Mouse (Mus musculus): ENCODE measurements around the gene Wbp1l. TPM values are rescaled to one million over a fixed set of nuclear protein-coding genes. Genes with fewer than 3 reads are reported as not detected.

Wbp1l gene
- polyA plus RNA-seq (2012; rRNA removed; ENCODE audit: low replicate concordance) = 54.5 and 65.0 TPM in 2 replicates

GRCm38 (mm10) chr19:46598720-46599252 is at the start of gene Wbp1l:
Gene Wbp1l (plus strand): TSS chr19:46599084.

GRCm38 (mm10) chr19:46572951-46573937 is 25.6 kb upstream of the Wbp1l start, which contains the start of the genes Arl3 and Sfxn2:
Gene Arl3 (minus strand): TSS chr19:46573198.
Gene Sfxn2 (plus strand): TSS chr19:46573365.

GRCm38 (mm10) chr19:46672766-46673418 is 74.0 kb downstream of the Wbp1l start, which contains the start of gene Cyp17a1:
Gene Cyp17a1 (minus strand): TSS chr19:46673172.

GRCm38 (mm10) chr19:46689460-46690372 is 90.8 kb downstream of the Wbp1l start, which contains the start of gene Borcs7:
Gene Borcs7 (plus strand): TSS chr19:46689906.

Other genes with a start within 250 kb of the Wbp1l start
- 0.69 and 1.1 TPM in 2 replicates for gene 2310034G01Rik, start 248.8 kb upstream of the Wbp1l start, polyA plus RNA-seq (2012; rRNA removed; ENCODE audit: low replicate concordance)
- 93.6 and 128 TPM in 2 replicates for gene Actr1a, start 203.3 kb upstream of the Wbp1l start, polyA plus RNA-seq (2012; rRNA removed; ENCODE audit: low replicate concordance)
- 18.6 and 25.1 TPM in 2 replicates for gene Sufu, start 202.2 kb upstream of the Wbp1l start, polyA plus RNA-seq (2012; rRNA removed; ENCODE audit: low replicate concordance)
- gene Trim8, start 97.4 kb upstream of the Wbp1l start, polyA plus RNA-seq (2012; rRNA removed; ENCODE audit: low replicate concordance) = 34.8 and 83.0 TPM in 2 replicates
- gene Arl3, start 25.9 kb upstream of the Wbp1l start, polyA plus RNA-seq (2012; rRNA removed; ENCODE audit: low replicate concordance) = 10.4 and 23.6 TPM in 2 replicates
- 3.3 and 5.6 TPM in 2 replicates for gene Sfxn2, start 25.7 kb upstream of the Wbp1l start, polyA plus RNA-seq (2012; rRNA removed; ENCODE audit: low replicate concordance)
- gene Cyp17a1, start 74.1 kb downstream of the Wbp1l start, polyA plus RNA-seq (2012; rRNA removed; ENCODE audit: low replicate concordance) = 0.53 TPM in 1 of 2 replicates, not detected in the other
- 3.7 and 7.8 TPM in 2 replicates for gene Borcs7, start 90.8 kb downstream of the Wbp1l start, polyA plus RNA-seq (2012; rRNA removed; ENCODE audit: low replicate concordance)
- gene As3mt, start 108.4 kb downstream of the Wbp1l start, polyA plus RNA-seq (2012; rRNA removed; ENCODE audit: low replicate concordance) = 3.6 and 9.7 TPM in 2 replicates
- 24.5 and 37.9 TPM in 2 replicates for gene Cnnm2, start 162.5 kb downstream of the Wbp1l start, polyA plus RNA-seq (2012; rRNA removed; ENCODE audit: low replicate concordance)